Mouse (Mus musculus) ES-E14 (cell line): Measurements from ENCODE around the gene Eif3l.

Experiments
- HCFC1 ChIP-seq: IDR thresholded peaks from 2 replicates; pipeline ENCODE4 v1.6.1; 2012; ENCODE audit warnings: low read length, inconsistent platforms, borderline replicate concordance; ENCODE audit not compliant: insufficient read depth
- ZNF384 ChIP-seq: IDR thresholded peaks from 2 replicates; pipeline ENCODE4 v1.6.1; 2012; ENCODE audit warnings: low read depth, low read length, inconsistent platforms

DNA sequence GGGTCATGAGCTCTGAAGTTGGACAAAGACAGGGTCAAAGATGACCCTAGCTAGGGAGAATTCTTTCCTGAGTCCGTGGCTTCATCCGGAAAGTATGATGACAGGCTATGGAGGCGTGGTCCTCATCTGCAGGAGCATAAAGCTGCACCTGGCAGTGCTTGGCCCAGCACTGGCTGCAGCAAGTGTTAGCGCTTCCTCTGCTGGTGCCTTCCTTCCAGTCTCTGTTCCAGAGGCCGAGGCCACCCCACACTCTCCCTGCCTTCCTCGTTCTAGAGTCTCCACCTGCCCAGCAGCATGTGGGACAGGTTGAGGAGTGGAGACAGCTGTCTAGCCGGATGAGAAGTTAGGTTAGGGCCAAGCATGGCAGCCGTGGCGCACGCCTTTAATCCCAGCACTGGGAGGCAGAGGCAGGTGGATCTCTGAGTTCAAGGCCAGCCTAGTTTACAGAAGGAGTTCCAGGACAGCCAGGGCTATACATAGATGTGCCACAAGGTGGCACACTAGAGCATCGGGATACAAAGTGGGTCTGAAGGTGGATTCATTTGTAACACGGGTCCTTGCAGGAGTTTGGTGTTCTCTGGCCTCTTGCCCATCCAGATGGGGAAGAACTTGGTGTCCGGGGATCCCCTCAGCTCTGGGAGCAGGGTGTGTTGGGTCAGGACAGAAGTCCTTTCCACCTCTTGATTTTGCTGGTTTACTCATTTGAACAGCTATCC lies 51.4 kb downstream of the Eif3l start:
- no peak for TF ChIP-seq ZNF384
- no peak for TF ChIP-seq HCFC1
